Mouse (Mus musculus): ENCODE data around the gene Gpr165. TPM values are rescaled to one million over a fixed set of nuclear protein-coding genes. Genes with fewer than 3 reads are reported as not detected.

The Gpr165 gene
- 0.45 and 0.72 TPM in 2 replicates for polyA plus RNA-seq (2015; fragmentation: Nextera tagmentation; extraction: Ambion mirVana)

GRCm38 (mm10) chrX:96712907-96713774 is at the start of gene Gpr165:
TSS of gene Gpr165 (plus strand) at chrX:96713441.
- no peak within 1 kb of the TSS for H3K27ac ChIP-seq (ENCODE audit: low read length)
- H3K4me1 ChIP-seq (ENCODE audit: control insufficient read depth, insufficient read depth, low read length) = no peaks in the 10 kb centered on the region
- no peaks in the 10 kb centered on the region for H3K36me3 ChIP-seq (ENCODE audit: control insufficient read depth, insufficient read depth, low read length)
- WGBS = 15% methylated on average over 16 of the region's 16 CpGs
- peak within 1 kb of the TSS; percentile 37 for H3K4me3 ChIP-seq (replicated peaks; ENCODE audit: low read length)
- no peak within 1 kb of the TSS for H3K9ac ChIP-seq (ENCODE audit: low read length)
- peak; percentile 93 for ATAC-seq (ENCODE audit: insufficient read depth, low FRiP score)
- no peaks in the 10 kb centered on the region for H3K9me3 ChIP-seq (replicated peaks; ENCODE audit: control insufficient read depth, low read length)
- H3K4me2 ChIP-seq (ENCODE audit: low read depth, low read length) = peak within 1 kb of the TSS; percentile 48
- no peaks in the 10 kb centered on the region for H3K27me3 ChIP-seq (ENCODE audit: control insufficient read depth, insufficient read depth, low read length)

DNA sequence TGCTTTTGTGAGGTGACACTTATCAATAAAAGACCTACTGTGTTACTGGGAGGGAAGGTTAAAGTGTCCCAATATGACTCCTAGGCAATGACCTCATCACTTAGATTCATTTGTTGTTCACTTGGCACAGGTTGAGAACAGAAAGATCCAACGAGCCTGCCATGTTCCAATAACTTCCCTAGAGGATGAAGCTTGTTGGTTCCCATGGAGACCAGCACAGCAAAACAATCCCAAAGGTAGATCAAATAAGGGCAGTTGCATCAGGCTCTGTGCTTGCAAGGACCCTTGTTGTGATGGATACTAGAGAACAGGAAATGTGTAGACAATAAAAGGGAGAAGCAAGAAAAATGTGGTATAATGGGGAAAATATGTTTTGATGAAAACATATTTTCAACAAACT is 38.4 kb upstream of the Gpr165 start:
- no peaks in the 10 kb centered on the region for H3K9me3 ChIP-seq (replicated peaks; ENCODE audit: control insufficient read depth, low read length)
- no peak overlapping the region for H3K4me2 ChIP-seq (ENCODE audit: low read depth, low read length)
- ATAC-seq (ENCODE audit: insufficient read depth, low FRiP score) = no peak
- no peaks in the 10 kb centered on the region for H3K4me1 ChIP-seq (ENCODE audit: control insufficient read depth, insufficient read depth, low read length)
- no peak overlapping the region for H3K4me3 ChIP-seq (replicated peaks; ENCODE audit: low read length)
- H3K27ac ChIP-seq (ENCODE audit: low read length) = no peak overlapping the region
- no peak overlapping the region for H3K9ac ChIP-seq (ENCODE audit: low read length)
- H3K27me3 ChIP-seq (ENCODE audit: control insufficient read depth, insufficient read depth, low read length) = no peaks in the 10 kb centered on the region
- 81% methylated on average over 1 of the region's 1 CpGs for WGBS
- H3K36me3 ChIP-seq (ENCODE audit: control insufficient read depth, insufficient read depth, low read length) = no peaks in the 10 kb centered on the region
